ENCODE assay signal across 11 mouse cellular contexts in the genomic region with DNA sequence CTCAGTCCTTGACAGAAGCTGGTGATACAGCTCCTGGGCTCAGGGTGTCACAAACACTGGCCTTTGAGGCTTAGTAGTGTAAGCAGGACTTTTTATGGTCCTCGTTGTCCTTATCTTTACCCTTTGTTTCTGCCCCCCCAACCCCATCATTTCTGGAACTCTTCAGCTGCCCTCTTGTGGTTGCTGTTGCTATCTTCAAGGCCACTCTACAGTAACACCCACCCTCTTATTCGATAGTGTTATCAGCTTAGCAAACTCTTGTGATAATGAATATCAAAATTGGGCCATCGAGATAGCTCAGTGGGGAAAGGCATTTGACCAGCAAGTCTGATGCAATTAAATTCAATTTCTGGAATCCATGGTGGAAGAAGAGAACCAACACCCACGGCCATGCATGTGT. TPM values are rescaled to one million over a fixed set of nuclear protein-coding genes. Genes with fewer than 3 reads are reported as not detected.
DNase-seq lines count a peak whose midpoint lies in the region; TF ChIP-seq lines count a peak whose summit lies in the region.
"Had no signal": no experiment of that assay in that cellular context is flagged by ENCODE, and none has a peak within 500 bp of the region (broad histone marks: within the 10 kb centered on the region; RNA-seq: fewer than 3 reads in every experiment).

No protein-coding gene starts in this region.

- H3K4me3 ChIP-seq in gastrocnemius, adult 2 months = no peak overlapping the region
- no peak overlapping the region for H3K4me3 ChIP-seq in midbrain, embryonic 10.5 days
- H3K4me3 ChIP-seq: embryonic facial prominence, embryonic 12.5 days had no signal

- peak; percentile 51 for TF ChIP-seq CTCF in gastrocnemius, adult 2 months (IDR thresholded peaks at IDR 0.05)

- H3K36me3 ChIP-seq in midbrain, embryonic 10.5 days = no peaks in the 10 kb centered on the region
- H3K36me3 ChIP-seq: embryonic facial prominence, embryonic 12.5 days had no signal

- H3K9me3 ChIP-seq in midbrain, embryonic 10.5 days (replicated peaks) = no peaks in the 10 kb centered on the region
- H3K9me3 ChIP-seq: embryonic facial prominence, embryonic 12.5 days had no signal

- DNase-seq in gastrocnemius, adult 2 months = peak; percentile 30
- no peak for DNase-seq in gastrocnemius, adult 8-10 months (ENCODE audit: low spot score in 2 of 2)
- DNase-seq in thymus, postnatal 14 days = peak; percentile 19
- no peak for DNase-seq in thymus, adult 18-20 months
- DNase-seq in layer of hippocampus, adult 9-11 months = peak; percentile 21
- DNase-seq in frontal cortex, postnatal 10 days (ENCODE audit: low spot score in 2 of 2) = no peak
- no peak for DNase-seq in urinary bladder, postnatal 10 days (ENCODE audit: low spot score)
- DNase-seq in midbrain, embryonic 10.5 days (ENCODE audit: low spot score) = no peak

- H3K27ac ChIP-seq in gastrocnemius, adult 2 months = no peak overlapping the region
- H3K27ac ChIP-seq in midbrain, embryonic 10.5 days (replicated peaks) = no peak overlapping the region
- H3K27ac ChIP-seq: embryonic facial prominence, embryonic 12.5 days; macrophage had no signal

- H3K4me1 ChIP-seq in midbrain, embryonic 10.5 days = peaks cover 10% of the 10 kb centered on the region

- no peaks in the 10 kb centered on the region for H3K27me3 ChIP-seq in midbrain, embryonic 10.5 days (ENCODE audit: low read depth, poor library complexity, severe bottlenecking)
- H3K27me3 ChIP-seq: embryonic facial prominence, embryonic 12.5 days had no signal

- WGBS in midbrain, embryonic 10.5 days = 84% methylated on average over 4 of the region's 4 CpGs

- intact Hi-C loops in gastrocnemius, adult 2 months (cut with DNase I) = no loop called here

RNA-seq across cellular contexts. Expression of a gene that starts 18.5 kb away (rescaled TPM):
- under 1 TPM in 1 of 2 experiments, not detected in 1; 0.48 TPM for total RNA-seq in gastrocnemius, adult 2 months (2021)
- under 1 TPM in 1 of 4 experiments, not detected in 3; 0.46 TPM for total RNA-seq in gastrocnemius, adult 8-10 months (2022)
- 0.33 and 0.50 TPM in 2 replicates for polyA plus RNA-seq in midbrain, embryonic 10.5 days (2016; fragmentation: Nextera tagmentation; extraction: Ambion mirVana)
- polyA plus RNA-seq: macrophage had no signal

RNA-seq across cellular contexts. Expression of a gene that starts 26.8 kb away (rescaled TPM):
- total RNA-seq in gastrocnemius, adult 2 months (2021) = 1,000 to 10,000 TPM; 1,153 to 1,545 TPM
- total RNA-seq in gastrocnemius, adult 8-10 months (2022) = 1,000 to 10,000 TPM in 1 of 4 experiments, 100 to 1,000 TPM in 3; 864 to 1,112 (median 950) TPM
- 531 and 539 TPM in 2 replicates for polyA plus RNA-seq in midbrain, embryonic 10.5 days (2016; fragmentation: Nextera tagmentation; extraction: Ambion mirVana)

RNA-seq across cellular contexts. Expression of a gene that starts 45.5 kb away (rescaled TPM):
- 1 to 10 TPM in 1 of 2 experiments, under 1 TPM in 1; 0.51 to 1.5 TPM for total RNA-seq in gastrocnemius, adult 2 months (2021)
- under 1 TPM in 3 of 4 experiments, not detected in 1; 0.65 to 0.75 (median 0.70) TPM for total RNA-seq in gastrocnemius, adult 8-10 months (2022)
- 0.10 and 0.24 TPM in 2 replicates for polyA plus RNA-seq in midbrain, embryonic 10.5 days (2016; fragmentation: Nextera tagmentation; extraction: Ambion mirVana)
- polyA plus RNA-seq: embryonic facial prominence, embryonic 12.5 days; intestine, embryonic 14.5 days; macrophage had no signal

RNA-seq across cellular contexts. Expression of a gene that starts 49.8 kb away (rescaled TPM):
- total RNA-seq in gastrocnemius, adult 2 months (2021) = 100 to 1,000 TPM; 120 to 155 TPM
- 100 to 1,000 TPM; 141 to 162 (median 147) TPM for total RNA-seq in gastrocnemius, adult 8-10 months (2022)
- polyA plus RNA-seq in midbrain, embryonic 10.5 days (2016; fragmentation: Nextera tagmentation; extraction: Ambion mirVana) = 142 and 145 TPM in 2 replicates

Comparison
In these comparisons a context has a peak if more than half of its experiments do, and no peak if none do; other contexts are left out.
1. DNase-seq: peak in gastrocnemius, adult 2 months (single experiment), thymus, postnatal 14 days (single experiment) and layer of hippocampus, adult 9-11 months (single experiment); none in gastrocnemius, adult 8-10 months (0 of 2), thymus, adult 18-20 months (0 of 2), frontal cortex, postnatal 10 days (0 of 2), urinary bladder, postnatal 10 days (single experiment) and midbrain, embryonic 10.5 days (single experiment).